In the genomic region with DNA sequence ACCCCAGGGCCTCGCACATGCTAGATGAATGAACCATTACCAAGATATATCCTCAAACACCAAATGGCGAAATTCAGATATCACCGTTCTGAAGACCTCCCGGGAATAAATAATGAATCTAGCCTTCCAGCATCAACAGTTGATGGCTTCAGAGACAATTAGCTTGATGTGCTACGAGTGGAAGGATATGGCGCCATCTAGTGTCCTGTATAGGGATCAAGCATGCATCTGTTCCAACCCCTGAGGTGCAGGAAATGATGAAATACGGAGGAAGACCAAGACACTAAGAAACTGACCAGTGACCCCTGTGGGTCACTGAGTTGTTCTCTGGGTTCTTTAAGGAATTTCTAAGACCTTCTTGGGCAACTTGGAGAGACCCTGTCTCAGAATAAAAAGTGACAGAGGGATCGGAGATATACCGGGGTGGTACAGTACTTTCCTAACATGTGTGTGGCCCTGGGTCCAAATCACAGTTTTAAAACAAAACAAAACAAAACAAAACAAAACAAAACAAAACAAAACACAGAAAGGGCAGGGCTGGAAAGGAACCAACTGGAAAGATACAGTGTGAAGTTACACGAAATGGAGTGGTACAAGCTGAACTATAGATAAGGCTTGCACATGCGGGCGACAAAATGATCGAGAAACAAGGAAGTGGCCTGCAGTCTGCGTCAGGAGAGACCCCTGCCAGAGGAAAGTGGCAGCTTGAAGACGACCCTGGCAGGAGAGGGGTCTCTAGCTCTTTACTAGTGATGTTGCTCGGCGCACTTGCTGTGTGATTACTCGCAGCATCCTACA, we compare ENCODE assay signal across 8 mouse cellular contexts. TPM values are rescaled to one million over a fixed set of nuclear protein-coding genes. Genes with fewer than 3 reads are reported as not detected.
A peak's percentile ranks its signal among the peaks of the same experiment; 100 is the strongest.
DNase-seq lines count a peak whose midpoint lies in the region; ATAC-seq and TF ChIP-seq lines count a peak whose summit lies in the region.

No protein-coding gene starts in this region.

- peak; percentile 98 for TF ChIP-seq CTCF in stomach, postnatal 0 days (IDR thresholded peaks at IDR 0.05; ENCODE audit: low read depth)

- ATAC-seq in intestine, embryonic 15.5 days: peak; percentile 52; the same call in 1 of the 2 replicates
- ATAC-seq in midbrain, embryonic 13.5 days: peak; percentile 49; the same call in 1 of the 2 replicates
- ATAC-seq in stomach, postnatal 0 days (ENCODE audit: low FRiP score, low TSS enrichment): peak; percentile 47; the same call in 1 of the 2 replicates

- no peaks in the 10 kb centered on the region for H3K36me3 ChIP-seq in intestine, embryonic 15.5 days
- no peaks in the 10 kb centered on the region for H3K36me3 ChIP-seq in midbrain, embryonic 13.5 days
- no peaks in the 10 kb centered on the region for H3K36me3 ChIP-seq in stomach, postnatal 0 days (ENCODE audit: control insufficient read depth, insufficient read depth, low read length)

- H3K27ac ChIP-seq in intestine, embryonic 15.5 days: no peak overlapping the region
- H3K27ac ChIP-seq in midbrain, embryonic 13.5 days: no peak overlapping the region
- H3K27ac ChIP-seq in stomach, postnatal 0 days (replicated peaks): no peak overlapping the region

- intact Hi-C loops in left cerebral cortex, postnatal 4 days (cut with DNase I): loop anchor here (5.0 kb wide), 1 partner anchor 366 kb away; no protein-coding TSS in a partner anchor

- no peak overlapping the region for H3K4me3 ChIP-seq in intestine, embryonic 15.5 days (replicated peaks)
- no peak overlapping the region for H3K4me3 ChIP-seq in midbrain, embryonic 13.5 days (replicated peaks)
- H3K4me3 ChIP-seq in stomach, postnatal 0 days (ENCODE audit: low read depth, low read length): no peak overlapping the region

- 50% methylated on average over 18 of the region's 18 CpGs for WGBS in intestine, embryonic 15.5 days
- 54% methylated on average over 18 of the region's 18 CpGs for WGBS in midbrain, embryonic 13.5 days
- 50% methylated on average over 18 of the region's 18 CpGs for WGBS in stomach, postnatal 0 days

- no peak overlapping the region for H3K4me2 ChIP-seq in intestine, embryonic 15.5 days (replicated peaks)
- no peak overlapping the region for H3K4me2 ChIP-seq in midbrain, embryonic 13.5 days (replicated peaks)
- no peak overlapping the region for H3K4me2 ChIP-seq in stomach, postnatal 0 days (replicated peaks; ENCODE audit: low read depth)

- H3K9me3 ChIP-seq in intestine, embryonic 15.5 days: no peaks in the 10 kb centered on the region
- H3K9me3 ChIP-seq in midbrain, embryonic 13.5 days: no peaks in the 10 kb centered on the region
- no peaks in the 10 kb centered on the region for H3K9me3 ChIP-seq in stomach, postnatal 0 days (ENCODE audit: control insufficient read depth, low read length)

- 0 out of 2 replicates have a peak, but pooled peaks cover 7% of the 10 kb centered on the region for H3K4me1 ChIP-seq in intestine, embryonic 15.5 days (replicated peaks)
- H3K4me1 ChIP-seq in midbrain, embryonic 13.5 days (replicated peaks): peaks cover 11% of the 10 kb centered on the region
- no peaks in the 10 kb centered on the region for H3K4me1 ChIP-seq in stomach, postnatal 0 days (replicated peaks; ENCODE audit: control insufficient read depth, insufficient read depth)

- no peak for TF ChIP-seq EP300 in stomach, postnatal 0 days (optimal IDR thresholded peaks at IDR 0.05)

- DNase-seq in urinary bladder, postnatal 14 days (ENCODE audit: low spot score): peak; percentile 64
- DNase-seq in urinary bladder, adult 2 months (ENCODE audit: low spot score): no peak
- DNase-seq in cerebellum, adult 8-10 months: peak; percentile 69
- peak; percentile 72 for DNase-seq in forelimb bud, embryonic 11.5 days (ENCODE audit: low read depth, low spot score)
- DNase-seq in left cerebral cortex, postnatal 4 days: peak; percentile 62
- peak; percentile 55 for DNase-seq in stomach, postnatal 0 days (ENCODE audit: low spot score)

- no peak overlapping the region for H3K9ac ChIP-seq in intestine, embryonic 15.5 days
- no peak overlapping the region for H3K9ac ChIP-seq in midbrain, embryonic 13.5 days (replicated peaks)
- no peak overlapping the region for H3K9ac ChIP-seq in stomach, postnatal 0 days (ENCODE audit: low read length)

- no peaks in the 10 kb centered on the region for H3K27me3 ChIP-seq in intestine, embryonic 15.5 days (replicated peaks)
- H3K27me3 ChIP-seq in midbrain, embryonic 13.5 days: no peaks in the 10 kb centered on the region
- no peaks in the 10 kb centered on the region for H3K27me3 ChIP-seq in stomach, postnatal 0 days (ENCODE audit: control insufficient read depth, insufficient read depth, low read length)

RNA-seq across cellular contexts. Expression of a gene that starts 6.5 kb away (rescaled TPM):
- polyA plus RNA-seq in urinary bladder, adult 2 months (2012; rRNA removed): 6.6 and 8.9 TPM in 2 replicates
- 50.1 and 57.2 TPM in 2 replicates for polyA plus RNA-seq in intestine, embryonic 15.5 days (2015; fragmentation: Nextera tagmentation; extraction: Ambion mirVana)
- 100 to 1,000 TPM; 331 to 352 TPM for total RNA-seq in left cerebral cortex, postnatal 4 days (2021)
- polyA plus RNA-seq in midbrain, embryonic 13.5 days (2015; fragmentation: Nextera tagmentation; extraction: Ambion mirVana): 165 and 177 TPM in 2 replicates
- polyA plus RNA-seq in stomach, postnatal 0 days (2015; fragmentation: Nextera tagmentation; extraction: Ambion mirVana): 30.0 and 30.7 TPM in 2 replicates
